Mouse (Mus musculus) granulocyte monocyte progenitor cell, adult 5-6 weeks (primary cell): ENCODE measurements around the gene Atp5d. TPM values are rescaled to one million over a fixed set of nuclear protein-coding genes. Genes with fewer than 3 reads are reported as not detected.
A peak's percentile ranks its signal among the peaks of the same experiment; 100 is the strongest.

ENCODE experiments used
- ATAC-seq: replicated peaks from 2 replicates; pipeline ENCODE4 v1.8.0; 2016; ENCODE audit warnings: mild to moderate bottlenecking, moderate TSS enrichment, inconsistent platforms; ENCODE audit not compliant: poor library complexity, severe bottlenecking
- total RNA-seq, 2 experiments: library from RNA; stranded (forward) in 1 of 2; stranded (reverse) in 1 of 2; fragments of 200-712, 200-1000 nt in 1 of 2; fragments of >200 nt in 1 of 2; fragmentation: Nextera tagmentation in 1 of 2; gene quantifications; 2 replicates each; pipeline ENCODE4 v1.2.3; 2014 to 2017

Gene Atp5d
- total RNA-seq, 2 experiments from 2014 or later, result 49.6 to 193 TPM

GRCm38 (mm10) chr10:80139975-80140665 is 1.7 kb downstream of the Atp5d start:
- no peak for ATAC-seq

DNA sequence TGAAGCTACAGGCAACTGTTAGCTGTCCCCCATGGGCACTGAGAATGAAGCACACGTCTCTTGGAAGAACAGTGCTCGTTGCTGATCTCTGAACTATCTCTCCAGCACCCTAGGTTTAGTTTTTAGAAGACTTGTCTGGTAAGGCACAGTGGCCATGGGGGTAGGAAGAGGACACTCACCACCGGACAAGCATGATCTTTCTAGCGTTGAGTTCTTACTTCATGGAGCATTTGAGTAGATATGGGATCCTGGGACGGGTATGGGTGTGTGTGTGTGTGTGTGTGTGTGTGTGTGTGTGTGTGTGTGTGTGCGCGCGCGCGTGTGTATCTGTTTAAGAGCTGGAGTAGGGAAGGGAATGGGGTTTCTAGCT is 2.2 kb downstream of the Atp5d start, which contains the start of gene Cbarp:
TSS of gene Cbarp (minus strand) at position 170 of the 370 bp plus-strand sequence.
- ATAC-seq, result no peak

DNA sequence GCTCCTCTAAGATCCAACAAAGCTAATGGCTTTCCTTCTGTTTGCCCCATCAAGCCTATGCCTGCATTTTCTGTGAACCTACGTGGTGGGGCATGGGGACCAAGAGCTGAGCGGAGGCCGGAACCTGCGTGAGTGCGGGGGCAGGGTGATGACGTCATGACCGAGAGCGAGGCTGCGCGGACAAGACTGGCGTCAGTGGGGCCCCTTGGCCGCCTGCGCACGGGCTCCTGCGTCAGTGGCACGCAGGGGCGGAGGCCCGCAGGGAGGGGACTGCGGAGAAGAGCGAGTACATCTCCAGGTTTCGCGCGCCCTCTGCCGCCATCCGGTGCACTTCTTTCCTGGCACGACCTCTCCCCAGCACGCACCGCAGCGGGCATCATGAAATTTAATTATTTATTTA is 2.8 kb downstream of the Atp5d start:
- ATAC-seq, result peak; percentile 76

GRCm38 (mm10) chr10:80141786-80142529 is 3.5 kb downstream of the Atp5d start:
- ATAC-seq, result peak; percentile 70

DNA sequence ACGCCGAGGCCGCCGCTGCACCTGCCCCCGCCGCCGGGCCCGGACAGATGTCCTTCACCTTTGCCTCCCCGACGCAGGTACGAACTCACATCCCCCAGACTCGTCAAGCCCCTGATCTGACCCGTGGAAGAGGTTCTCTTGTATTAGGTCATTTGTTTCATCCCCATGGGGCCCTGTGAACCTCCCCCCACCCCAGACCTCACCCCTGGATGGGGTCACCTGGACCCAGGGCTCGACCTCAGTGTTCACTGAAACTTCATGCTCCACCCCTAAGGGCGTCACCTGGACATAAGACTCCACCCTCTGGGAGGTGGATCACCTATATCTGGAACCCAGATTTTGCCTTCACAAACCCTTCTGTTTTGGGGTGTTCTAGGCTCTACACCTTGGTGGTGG is 4.1 kb downstream of the Atp5d start:
- no peak for ATAC-seq

- ATAC-seq, result no peak
These were observed 5.2 kb downstream of the Atp5d start for GRCm38 (mm10) chr10:80143664-80144063.

DNA sequence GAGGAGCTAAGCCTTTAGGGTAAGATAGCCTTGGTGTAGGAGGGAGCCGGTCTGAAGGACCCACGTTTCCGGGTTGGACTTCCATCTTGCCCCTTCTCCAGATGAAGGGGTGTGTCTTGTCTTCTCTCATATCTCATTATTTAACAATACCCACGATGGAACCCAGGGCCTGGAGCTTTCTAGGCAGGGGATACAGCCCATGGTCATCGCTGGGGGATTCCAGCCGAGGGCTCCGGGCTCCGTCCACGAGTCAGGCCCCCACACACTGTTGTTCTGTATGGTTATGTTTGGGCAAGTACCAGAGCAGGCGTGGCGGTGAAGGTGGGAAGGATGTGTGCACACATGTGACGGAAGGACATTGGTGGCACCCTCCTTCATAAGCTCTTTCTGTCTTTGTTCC is 5.7 kb downstream of the Atp5d start:
- ATAC-seq, result no peak

DNA sequence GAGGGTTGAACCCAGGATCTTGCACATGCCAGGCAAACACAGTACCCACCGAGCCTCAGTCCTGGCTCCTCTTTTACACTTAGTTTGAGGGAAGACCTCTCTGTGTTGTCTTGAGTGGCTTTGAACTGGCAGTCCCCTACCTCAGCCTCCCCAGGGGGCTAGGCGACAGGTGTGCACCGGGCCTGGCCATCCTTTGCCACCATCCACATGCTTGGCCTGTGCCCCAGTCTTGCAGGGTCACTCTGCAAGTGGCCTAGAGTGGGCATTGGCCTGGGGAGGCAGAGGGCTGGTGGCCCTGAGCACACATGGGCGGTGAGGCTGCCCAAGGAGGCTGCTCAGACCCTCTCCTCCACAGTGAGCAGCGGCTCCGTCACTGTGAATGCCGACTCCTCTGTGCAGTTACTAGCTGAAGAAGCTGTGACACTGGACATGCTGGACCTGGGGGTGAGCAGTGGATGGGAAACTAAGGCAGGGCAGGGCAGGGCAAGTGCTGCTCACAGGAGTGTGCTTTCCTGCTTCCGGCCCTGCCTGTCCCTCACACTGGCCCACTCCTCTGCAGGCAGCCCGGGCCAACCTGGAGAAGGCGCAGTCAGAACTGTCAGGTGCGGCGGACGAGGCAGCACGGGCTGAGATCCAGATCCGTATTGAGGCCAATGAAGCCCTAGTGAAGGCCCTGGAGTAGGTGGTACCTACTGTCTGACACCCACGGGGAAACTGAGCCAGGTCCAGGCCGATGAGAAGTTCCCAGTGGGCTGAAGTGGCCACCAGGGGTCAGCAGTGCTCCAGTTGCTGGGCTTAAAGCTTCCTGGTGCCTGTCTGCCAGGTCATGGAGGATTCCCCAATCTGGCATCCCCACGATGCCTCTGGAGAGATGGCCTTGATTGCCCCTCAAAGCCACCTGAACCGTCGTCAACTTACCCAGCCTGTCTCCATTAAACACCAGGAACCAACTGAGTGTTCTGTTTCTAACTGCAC is 6.7 kb downstream of the Atp5d start:
- ATAC-seq, result no peak

DNA sequence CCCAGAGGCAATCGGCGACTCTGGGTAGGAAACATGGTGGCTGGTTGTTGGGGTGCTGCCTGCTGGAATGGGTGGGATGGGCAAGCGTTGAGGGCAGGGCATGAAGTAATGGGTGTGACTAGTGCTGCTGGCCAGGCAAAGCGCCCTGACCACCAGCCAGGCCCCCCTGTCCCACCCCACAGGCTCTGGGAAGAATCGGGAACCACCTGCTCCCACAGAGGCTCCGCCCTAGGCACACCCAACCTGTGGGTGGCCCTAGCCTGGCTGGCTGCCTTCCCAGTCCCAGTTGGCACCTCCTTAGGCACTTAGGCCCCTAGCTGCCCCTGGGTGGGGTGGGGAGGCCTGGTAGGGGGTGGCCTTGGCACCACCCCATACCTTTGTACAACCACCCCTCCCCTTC is 7.5 kb downstream of the Atp5d start:
- no peak for ATAC-seq

DNA sequence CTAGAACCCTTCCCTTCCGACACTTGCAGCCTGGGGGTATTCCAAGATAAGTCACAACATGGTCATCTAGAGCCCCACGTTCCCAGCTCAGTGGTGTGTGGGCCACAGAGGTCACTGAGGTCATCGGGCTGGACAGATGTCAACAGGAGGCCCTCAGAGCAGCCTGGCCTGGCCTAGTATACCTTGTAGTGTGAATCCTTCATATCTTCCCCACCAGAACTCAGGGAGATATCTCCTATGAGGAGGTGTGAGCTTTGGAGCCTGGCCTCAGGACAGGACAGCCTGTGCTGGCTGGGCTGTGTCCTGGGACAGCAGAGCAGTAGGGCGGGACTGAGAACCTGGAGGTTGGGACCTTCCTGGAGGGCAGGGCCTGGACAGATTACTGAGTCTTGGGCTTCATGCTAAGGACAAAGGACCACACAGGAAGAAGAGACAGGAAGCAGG is 8.2 kb downstream of the Atp5d start:
- no peak for ATAC-seq

- ATAC-seq, result no peak
These were observed 8.8 kb downstream of the Atp5d start for GRCm38 (mm10) chr10:80147146-80147718.

DNA sequence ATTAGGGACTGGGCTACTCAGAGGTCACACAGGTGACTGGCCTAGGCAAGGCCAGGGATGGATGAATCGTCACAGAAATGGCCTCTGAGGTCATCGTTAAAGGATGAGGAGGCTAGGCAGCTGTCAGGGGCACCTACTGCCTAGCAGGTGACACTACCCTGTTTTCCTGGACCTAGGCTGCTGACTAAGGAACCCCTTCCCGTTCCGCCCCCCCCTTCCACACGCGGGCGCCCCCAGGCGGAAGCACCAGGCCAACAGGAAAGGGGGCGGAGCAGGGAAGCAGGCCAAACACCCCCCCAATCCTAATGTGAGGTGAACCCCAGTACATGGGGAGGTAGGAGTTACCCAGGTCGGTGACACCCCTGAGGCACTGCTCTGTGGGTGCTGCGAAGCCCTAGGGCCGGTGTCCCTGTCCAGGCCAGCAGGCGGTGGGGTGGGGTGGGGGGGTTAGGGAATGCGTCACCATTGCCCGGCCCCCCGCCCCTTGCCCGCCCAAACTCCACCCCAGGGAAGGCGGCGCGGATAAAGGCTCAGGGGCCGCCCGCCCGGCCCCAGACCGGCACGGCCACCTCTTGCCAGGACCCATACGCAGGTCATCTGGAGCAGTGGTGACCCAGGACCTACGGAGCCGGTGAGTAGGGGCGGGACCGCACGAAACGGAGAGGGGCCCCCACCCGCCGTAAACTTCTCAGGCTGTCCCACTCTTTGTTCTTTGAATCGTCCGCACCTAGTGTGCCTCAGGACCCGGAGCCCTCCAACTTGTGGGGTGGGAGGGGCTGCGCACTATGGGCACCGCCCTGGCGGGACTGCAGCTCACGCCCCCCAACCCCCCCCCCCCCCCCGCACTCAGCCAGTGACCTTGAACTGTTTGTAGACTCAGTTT is 9.5 kb downstream of the Atp5d start, which contains the start of gene Midn:
TSS of gene Midn (plus strand) at position 554 of the 883 bp plus-strand sequence.
- peak; percentile 21 for ATAC-seq

GRCm38 (mm10) chr10:80148610-80149290 is 10.3 kb downstream of the Atp5d start:
- ATAC-seq, result peak; percentile 20

- ATAC-seq, result peak; percentile 55
These were observed 11.1 kb downstream of the Atp5d start for GRCm38 (mm10) chr10:80149291-80150225.

DNA sequence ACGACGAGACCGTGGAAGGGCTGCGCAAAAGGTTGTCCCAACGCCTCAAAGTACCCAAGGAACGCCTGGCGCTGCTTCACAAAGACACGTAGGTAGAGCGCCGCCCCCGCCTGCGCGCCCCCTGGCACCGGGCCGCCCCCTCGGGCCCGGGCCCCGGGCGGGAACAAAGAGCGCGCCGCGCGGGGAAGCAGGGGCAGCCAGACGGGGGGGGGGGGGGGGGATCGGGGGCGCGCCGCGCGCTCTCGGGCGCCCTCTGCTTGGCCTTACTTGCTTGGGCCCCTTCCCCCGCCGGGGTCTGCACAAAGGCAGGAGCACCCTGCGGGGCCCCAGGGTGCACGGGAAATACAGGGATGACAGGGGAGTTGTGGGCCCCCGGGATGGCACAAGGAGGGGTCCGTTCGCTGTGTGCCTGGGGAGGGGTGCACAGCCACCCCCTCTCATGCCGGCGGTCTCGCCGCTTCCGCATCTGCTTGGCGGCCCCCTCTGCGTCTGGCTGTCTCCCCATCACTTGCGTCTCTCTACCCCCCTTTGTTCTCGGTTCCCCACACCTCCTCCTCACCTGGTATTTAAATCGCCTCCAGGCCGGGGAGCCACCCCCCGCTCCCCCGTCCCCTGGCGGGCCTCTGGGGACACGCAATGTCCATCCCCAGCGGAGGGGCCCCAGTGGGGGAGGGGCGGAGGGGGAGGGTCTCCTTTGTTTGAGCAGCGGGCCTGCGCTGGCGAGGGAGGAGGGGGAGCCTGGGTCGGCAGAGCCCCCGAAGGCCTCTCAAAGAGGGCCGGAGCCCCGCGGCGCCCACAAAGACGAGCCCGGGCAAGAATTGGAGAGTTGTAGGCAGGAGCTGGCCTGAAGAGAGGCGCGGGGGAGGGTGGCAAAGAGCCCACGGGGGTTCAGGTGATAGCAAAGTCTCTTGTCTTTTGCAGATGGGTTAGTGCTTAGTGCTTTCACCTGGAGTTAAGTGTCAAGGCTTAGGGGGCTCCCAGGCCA is 12.1 kb downstream of the Atp5d start:
- no peak for ATAC-seq
